Mouse (Mus musculus) activated CD4-positive, CD25-positive, alpha-beta regulatory T cell, adult 4 months (primary cell): Measurements from ENCODE around the gene Zfp93. TPM values are rescaled to one million over a fixed set of nuclear protein-coding genes. Genes with fewer than 3 reads are reported as not detected.

Experiments used
- polyA plus RNA-seq, 2 experiments: library from polyadenylated mRNA; unstranded; fragments of 100-300 nt; shearing (Covaris generic); gene quantifications; one replicate each; pipeline ENCODE4 v1.2.1; 2017

Gene Zfp93
- polyA plus RNA-seq, 2 experiments from 2014 or later: 0.61 to 2.0 TPM

Other genes with a start within 250 kb of the Zfp93 start
- gene Vmn1r183, start 217.2 kb upstream of the Zfp93 start, polyA plus RNA-seq: under 1 TPM in 1 of 2 experiments, not detected in 1; 0.26 TPM
- 10 to 100 TPM; 16.1 to 20.2 TPM for gene Zfp180, start 188.5 kb upstream of the Zfp93 start, polyA plus RNA-seq
- gene Zfp112, start 158.1 kb upstream of the Zfp93 start, polyA plus RNA-seq: 1 to 10 TPM in 1 of 2 experiments, under 1 TPM in 1; 0.96 to 1.2 TPM
- gene Zfp235, start 136.3 kb upstream of the Zfp93 start, polyA plus RNA-seq: 10 to 100 TPM; 10.9 to 15.5 TPM
- gene Zfp114, start 95.4 kb upstream of the Zfp93 start, polyA plus RNA-seq: under 1 TPM; 0.51 to 0.62 TPM
- under 1 TPM; 0.58 to 0.78 TPM for gene Zfp111, start 59.0 kb upstream of the Zfp93 start, polyA plus RNA-seq
- gene Zfp109, start 32.9 kb upstream of the Zfp93 start, polyA plus RNA-seq: 1 to 10 TPM; 1.8 to 2.7 TPM
- under 1 TPM; 0.46 to 0.68 TPM for gene Zfp108, start 15.6 kb upstream of the Zfp93 start, polyA plus RNA-seq
- gene Zfp61, start 30.8 kb downstream of the Zfp93 start, polyA plus RNA-seq: 10 to 100 TPM; 16.6 to 17.4 TPM
- gene Zfp94, start 46.2 kb downstream of the Zfp93 start, polyA plus RNA-seq: 1 to 10 TPM; 7.8 to 9.3 TPM
- gene Tescl, start 63.5 kb downstream of the Zfp93 start, polyA plus RNA-seq: not detected
- not detected for gene Lypd5, start 78.8 kb downstream of the Zfp93 start, polyA plus RNA-seq
- gene Kcnn4, start 99.8 kb downstream of the Zfp93 start, polyA plus RNA-seq: 100 to 1,000 TPM; 101 to 105 TPM
- 10 to 100 TPM; 24.1 to 31.0 TPM for gene Smg9, start 129.2 kb downstream of the Zfp93 start, polyA plus RNA-seq
- not detected for gene Irgc1, start 181.9 kb downstream of the Zfp93 start, polyA plus RNA-seq
- 1 to 10 TPM; 1.1 to 1.5 TPM for gene Plaur, start 192.1 kb downstream of the Zfp93 start, polyA plus RNA-seq
- gene Cadm4, start 211.6 kb downstream of the Zfp93 start, polyA plus RNA-seq: not detected
- gene Zfp428, start 236.6 kb downstream of the Zfp93 start, polyA plus RNA-seq: not detected
- gene AC161166.1, start 242.0 kb downstream of the Zfp93 start, polyA plus RNA-seq: under 1 TPM in 1 of 2 experiments, not detected in 1; 0.17 TPM